Mouse (Mus musculus) brown adipose tissue, adult 24 weeks (tissue): ENCODE results near the gene Cdk5rap3. TPM values are rescaled to one million over a fixed set of nuclear protein-coding genes. Genes with fewer than 3 reads are reported as not detected.
A peak's percentile ranks its signal among the peaks of the same experiment; 100 is the strongest.

Source experiments
- H3K27ac ChIP-seq: fragments of 200-500 bp; replicated peaks from 2 replicates; pipeline ENCODE4 v1.5.1; 2012; ENCODE audit warnings: low read depth, mild to moderate bottlenecking, low read length
- H3K4me1 ChIP-seq: fragments of 200-500 bp; 2 replicates; pipeline ENCODE4 v1.6.1; 2012; ENCODE audit warnings: low read length, mixed read lengths; ENCODE audit not compliant: control insufficient read depth, insufficient read depth, insufficient read length
- H3K4me3 ChIP-seq: fragments of 200-500 bp; 2 replicates; pipeline ENCODE4 v1.5.1; 2012; ENCODE audit warnings: low read depth, mild to moderate bottlenecking, low read length, moderate library complexity; ENCODE audit not compliant: insufficient read depth
- polyA plus RNA-seq: library from polyadenylated mRNA; stranded (reverse); fragments of >200 nt; gene quantifications from 2 replicates; pipeline ENCODE4 v1.2.4, GENCODE M21; 2012; ENCODE audit not compliant: missing spikeins, insufficient read depth, insufficient read length

Gene Cdk5rap3
- polyA plus RNA-seq, 1 experiment: 27.2 TPM

GRCm38 (mm10) chr11:96940578-96941465 lies 24.5 kb upstream of the Cdk5rap3 start:
- Histone ChIP-seq H3K4me3 (no peak overlapping the region), H3K27ac (no peak overlapping the region), H3K4me1 (peaks cover 6% of the 10 kb centered on the region; the same call in 1 of the 2 replicates)

GRCm38 (mm10) chr11:96938426-96938800 lies 22.1 kb upstream of the Cdk5rap3 start:
- Histone ChIP-seq H3K27ac (peak overlapping the region; percentile 53; the same call in 1 of the 2 replicates), H3K4me3 (no peak overlapping the region), H3K4me1 (peaks cover 6% of the 10 kb centered on the region; the same call in 1 of the 2 replicates)

- no peak overlapping the region for H3K4me3 ChIP-seq
- H3K4me1 ChIP-seq: peaks cover 6% of the 10 kb centered on the region; the same call in 1 of the 2 replicates
- peak overlapping the region; percentile 53 for H3K27ac ChIP-seq
These were observed 21.5 kb upstream of the Cdk5rap3 start for GRCm38 (mm10) chr11:96937549-96938425.

- Histone ChIP-seq H3K4me1 (peaks cover 6% of the 10 kb centered on the region; the same call in 1 of the 2 replicates), H3K27ac (no peak overlapping the region), H3K4me3 (no peak overlapping the region)
These were observed 19.8 kb upstream of the Cdk5rap3 start for GRCm38 (mm10) chr11:96935872-96936650.

GRCm38 (mm10) chr11:96934921-96935356 lies 18.6 kb upstream of the Cdk5rap3 start:
- peak overlapping the region; percentile 37; the same call in 1 of the 2 replicates for H3K27ac ChIP-seq
- H3K4me3 ChIP-seq: peak overlapping the region; percentile 12; the same call in 1 of the 2 replicates
- peaks cover 6% of the 10 kb centered on the region; the same call in 1 of the 2 replicates for H3K4me1 ChIP-seq

GRCm38 (mm10) chr11:96933562-96934276 lies 17.4 kb upstream of the Cdk5rap3 start:
- Histone ChIP-seq H3K27ac (no peak overlapping the region), H3K4me1 (peaks cover 4% of the 10 kb centered on the region; the same call in 1 of the 2 replicates), H3K4me3 (no peak overlapping the region)

- Histone ChIP-seq H3K27ac (no peak overlapping the region), H3K4me1 (peaks cover 3% of the 10 kb centered on the region; the same call in 1 of the 2 replicates), H3K4me3 (no peak overlapping the region)
These were observed 15.2 kb upstream of the Cdk5rap3 start for GRCm38 (mm10) chr11:96931327-96932062.

- no peak overlapping the region for H3K4me3 ChIP-seq
- no peak overlapping the region for H3K27ac ChIP-seq
- peaks cover 3% of the 10 kb centered on the region; the same call in 1 of the 2 replicates for H3K4me1 ChIP-seq
These were observed 13.6 kb upstream of the Cdk5rap3 start for GRCm38 (mm10) chr11:96929766-96930331.

- Histone ChIP-seq H3K27ac (no peak overlapping the region), H3K4me3 (no peak overlapping the region), H3K4me1 (no peaks in the 10 kb centered on the region)
These were observed 12.9 kb upstream of the Cdk5rap3 start for GRCm38 (mm10) chr11:96929096-96929765.

GRCm38 (mm10) chr11:96928691-96929090 lies 12.4 kb upstream of the Cdk5rap3 start:
- no peak overlapping the region for H3K27ac ChIP-seq
- H3K4me3 ChIP-seq: no peak overlapping the region
- H3K4me1 ChIP-seq: no peaks in the 10 kb centered on the region

GRCm38 (mm10) chr11:96928088-96928487 lies 11.8 kb upstream of the Cdk5rap3 start, which contains the start of gene Prr15l:
Gene Prr15l (plus strand): TSS chr11:96928104.
- no peak within 1 kb of the TSS for H3K4me3 ChIP-seq
- H3K4me1 ChIP-seq: no peaks in the 10 kb centered on the region
- H3K27ac ChIP-seq: no peak within 1 kb of the TSS

- Histone ChIP-seq H3K4me3 (no peak overlapping the region), H3K27ac (no peak overlapping the region), H3K4me1 (no peaks in the 10 kb centered on the region)
These were observed 10.3 kb upstream of the Cdk5rap3 start for GRCm38 (mm10) chr11:96926587-96926986.
